Mouse (Mus musculus) heart, postnatal 0 days (tissue): Measurements from ENCODE around the gene Zfp334.

Experiments used
- CTCF ChIP-seq: IDR thresholded peaks from 2 replicates; pipeline ENCODE4 v1.5.1; 2016; ENCODE audit warnings: antibody characterized with exemption, control low read depth, low read depth
- EP300 ChIP-seq: IDR thresholded peaks from 2 replicates; pipeline ENCODE4 v1.6.1; 2016; ENCODE audit warnings: antibody characterized with exemption, low read depth

DNA sequence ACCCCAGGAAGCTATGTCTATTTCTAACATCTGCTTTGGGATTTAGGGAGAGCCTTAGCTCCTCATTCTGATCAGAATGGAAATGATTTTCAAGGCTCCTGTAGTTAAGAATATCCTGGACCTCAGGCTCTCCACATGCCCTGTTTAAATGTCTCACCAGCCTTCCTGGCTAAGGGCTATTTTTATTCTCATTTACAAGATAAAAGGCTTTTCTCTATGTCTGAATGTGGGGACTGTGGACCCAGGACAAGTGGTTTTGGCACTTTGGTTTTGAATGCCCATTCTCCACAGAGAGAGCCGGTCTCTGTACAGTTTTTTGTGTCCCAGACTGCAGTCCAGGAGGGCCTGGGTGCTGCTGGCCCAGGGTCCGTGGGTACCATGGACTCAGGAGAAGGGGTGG lies 32.1 kb upstream of the Zfp334 start:
- TF ChIP-seq CTCF (no peak), EP300 (no peak)
